ENCODE assay signal across 8 mouse cellular contexts in genomic region chr14:56365292-56365691, GRCm38 (mm10). TPM values are rescaled to one million over a fixed set of nuclear protein-coding genes. Genes with fewer than 3 reads are reported as not detected.
DNase-seq lines count a peak whose midpoint lies in the region; ATAC-seq lines count a peak whose summit lies in the region.

No protein-coding gene starts in this region.

- no peak overlapping the region; the same call in 1 of the 2 replicates for H3K9ac ChIP-seq in kidney, embryonic 16.5 days (replicated peaks; ENCODE audit: low read length)
- peak overlapping the region; percentile 30; the same call in 1 of the 2 replicates for H3K9ac ChIP-seq in embryonic facial prominence, embryonic 14.5 days (ENCODE audit: low read depth, low read length)
- H3K9ac ChIP-seq in intestine, embryonic 14.5 days (ENCODE audit: low read length): no peak overlapping the region
- peak overlapping the region; percentile 72 for H3K9ac ChIP-seq in midbrain, embryonic 16.5 days (ENCODE audit: low read depth, low read length)

- no peaks in the 10 kb centered on the region for H3K9me3 ChIP-seq in kidney, embryonic 16.5 days (ENCODE audit: low read length)
- no peaks in the 10 kb centered on the region for H3K9me3 ChIP-seq in embryonic facial prominence, embryonic 14.5 days (ENCODE audit: control insufficient read depth, low read length)
- no peaks in the 10 kb centered on the region for H3K9me3 ChIP-seq in intestine, embryonic 14.5 days (ENCODE audit: control insufficient read depth, low read length)
- H3K9me3 ChIP-seq in midbrain, embryonic 16.5 days (replicated peaks; ENCODE audit: control insufficient read depth, low read length, poor library complexity, severe bottlenecking): no peaks in the 10 kb centered on the region

- no peaks in the 10 kb centered on the region for H3K36me3 ChIP-seq in kidney, embryonic 16.5 days (ENCODE audit: insufficient read depth, low read length)
- no peaks in the 10 kb centered on the region for H3K36me3 ChIP-seq in embryonic facial prominence, embryonic 14.5 days (ENCODE audit: control insufficient read depth, insufficient read depth, low read length)
- H3K36me3 ChIP-seq in intestine, embryonic 14.5 days (ENCODE audit: control insufficient read depth, insufficient read depth, low read length): no peaks in the 10 kb centered on the region
- H3K36me3 ChIP-seq in midbrain, embryonic 16.5 days (ENCODE audit: control insufficient read depth, insufficient read depth, low read length): no peaks in the 10 kb centered on the region

- peak overlapping the region; percentile 87 for H3K4me2 ChIP-seq in kidney, embryonic 16.5 days (replicated peaks; ENCODE audit: low read depth, low read length)
- peak overlapping the region; percentile 70 for H3K4me2 ChIP-seq in embryonic facial prominence, embryonic 14.5 days (ENCODE audit: low read depth, low read length)
- H3K4me2 ChIP-seq in intestine, embryonic 14.5 days (ENCODE audit: low read length): peak overlapping the region; percentile 70
- H3K4me2 ChIP-seq in midbrain, embryonic 16.5 days (ENCODE audit: low read length): peak overlapping the region; percentile 92

- H3K27me3 ChIP-seq in kidney, embryonic 16.5 days (ENCODE audit: insufficient read depth, low read length): peaks cover 52% of the 10 kb centered on the region
- peaks cover 55% of the 10 kb centered on the region for H3K27me3 ChIP-seq in embryonic facial prominence, embryonic 14.5 days (replicated peaks; ENCODE audit: control insufficient read depth, insufficient read depth, low read length)
- peaks cover 45% of the 10 kb centered on the region for H3K27me3 ChIP-seq in intestine, embryonic 14.5 days (replicated peaks; ENCODE audit: control insufficient read depth, insufficient read depth, low read length)
- peaks cover 44% of the 10 kb centered on the region for H3K27me3 ChIP-seq in midbrain, embryonic 16.5 days (ENCODE audit: control insufficient read depth, insufficient read depth, low read depth, low read length)

- DNase-seq in kidney, adult 9 months: no peak
- no peak for DNase-seq in embryonic facial prominence, embryonic 14.5 days (ENCODE audit: low spot score)
- DNase-seq in intestine, embryonic 14.5 days (ENCODE audit: low spot score): no peak
- DNase-seq in embryo, embryonic 9.5 days (ENCODE audit: extremely low spot score): no peak
- DNase-seq in retina, postnatal 1 day: no peak
- no peak for DNase-seq in thymus, postnatal 10 days (ENCODE audit: low spot score in 2 of 2)

- ATAC-seq in kidney, embryonic 16.5 days (ENCODE audit: low FRiP score, low TSS enrichment): no peak
- no peak for ATAC-seq in embryonic facial prominence, embryonic 14.5 days (ENCODE audit: low read depth)
- ATAC-seq in intestine, embryonic 14.5 days (replicated peaks; ENCODE audit: low FRiP score, low TSS enrichment, low read depth): no peak
- ATAC-seq in midbrain, embryonic 16.5 days: no peak; the same call in 1 of the 2 replicates

- WGBS in kidney, embryonic 16.5 days: 23% methylated on average over 8 of the region's 8 CpGs
- 29% methylated on average over 8 of the region's 8 CpGs for WGBS in embryonic facial prominence, embryonic 14.5 days
- 32% methylated on average over 8 of the region's 8 CpGs for WGBS in intestine, embryonic 14.5 days
- 33% methylated on average over 8 of the region's 8 CpGs for WGBS in midbrain, embryonic 16.5 days

- H3K4me3 ChIP-seq in kidney, embryonic 16.5 days (ENCODE audit: low read length): peak overlapping the region; percentile 49
- peak overlapping the region; percentile 43 for H3K4me3 ChIP-seq in embryonic facial prominence, embryonic 14.5 days (ENCODE audit: low read depth, low read length)
- H3K4me3 ChIP-seq in intestine, embryonic 14.5 days (ENCODE audit: low read depth, low read length): peak overlapping the region; percentile 39
- peak overlapping the region; percentile 59 for H3K4me3 ChIP-seq in midbrain, embryonic 16.5 days (ENCODE audit: low read depth, low read length)

- H3K27ac ChIP-seq in kidney, embryonic 16.5 days (ENCODE audit: low read length): no peak overlapping the region
- H3K27ac ChIP-seq in embryonic facial prominence, embryonic 14.5 days (replicated peaks; ENCODE audit: low read depth, low read length): no peak overlapping the region
- H3K27ac ChIP-seq in intestine, embryonic 14.5 days (ENCODE audit: low read depth): no peak overlapping the region
- H3K27ac ChIP-seq in midbrain, embryonic 16.5 days (ENCODE audit: low read length): no peak overlapping the region

- H3K4me1 ChIP-seq in kidney, embryonic 16.5 days (ENCODE audit: insufficient read depth, low read length): peaks cover 20% of the 10 kb centered on the region
- H3K4me1 ChIP-seq in embryonic facial prominence, embryonic 14.5 days (ENCODE audit: control insufficient read depth, insufficient read depth, low read length): peaks cover 18% of the 10 kb centered on the region
- 0 out of 2 replicates have a peak, but pooled peaks cover 3% of the 10 kb centered on the region for H3K4me1 ChIP-seq in intestine, embryonic 14.5 days (replicated peaks; ENCODE audit: control insufficient read depth, insufficient read depth, low read length)
- H3K4me1 ChIP-seq in midbrain, embryonic 16.5 days (ENCODE audit: control insufficient read depth, insufficient read depth, low read length): peaks cover 5% of the 10 kb centered on the region; the same call in 1 of the 2 replicates

RNA-seq across cellular contexts. Expression of gene Atp12a, which starts 0.4 kb away (rescaled TPM):
- polyA plus RNA-seq in kidney, embryonic 16.5 days (2015; fragmentation: Nextera tagmentation; extraction: Ambion mirVana): 2.8 and 2.9 TPM in 2 replicates
- 0.26 and 0.28 TPM in 2 replicates for polyA plus RNA-seq in embryonic facial prominence, embryonic 14.5 days (2014; fragmentation: Nextera tagmentation; extraction: Ambion mirVana)
- 0.15 TPM in 1 of 2 replicates, not detected in the other for polyA plus RNA-seq in intestine, embryonic 14.5 days (2014; fragmentation: Nextera tagmentation; extraction: Ambion mirVana)
- 0.23 and 0.30 TPM in 2 replicates for polyA plus RNA-seq in midbrain, embryonic 16.5 days (2015; fragmentation: Nextera tagmentation; extraction: Ambion mirVana)

RNA-seq across cellular contexts. Expression of gene Rnf17, which starts 37.1 kb away (rescaled TPM):
- 0.92 and 1.2 TPM in 2 replicates for polyA plus RNA-seq in kidney, embryonic 16.5 days (2015; fragmentation: Nextera tagmentation; extraction: Ambion mirVana)
- 1.5 and 3.1 TPM in 2 replicates for polyA plus RNA-seq in embryonic facial prominence, embryonic 14.5 days (2014; fragmentation: Nextera tagmentation; extraction: Ambion mirVana)
- polyA plus RNA-seq in intestine, embryonic 14.5 days (2014; fragmentation: Nextera tagmentation; extraction: Ambion mirVana): 1.3 and 2.1 TPM in 2 replicates
- 1.3 and 1.7 TPM in 2 replicates for polyA plus RNA-seq in midbrain, embryonic 16.5 days (2015; fragmentation: Nextera tagmentation; extraction: Ambion mirVana)

Comparison
In these comparisons a context has a peak if more than half of its experiments do, and no peak if none do; other contexts are left out.
1. H3K9ac ChIP-seq: peak in embryonic facial prominence, embryonic 14.5 days (single experiment) and midbrain, embryonic 16.5 days (single experiment); none in kidney, embryonic 16.5 days (single experiment) and intestine, embryonic 14.5 days (single experiment).
2. Peak in every context shown above with its lines, with median percentiles within 50 percentile points of each other: H3K4me2 ChIP-seq and H3K4me3 ChIP-seq.